Mouse (Mus musculus) layer of hippocampus, adult 2 months (tissue): ENCODE measurements at regions not wholly inside any gene's neighbourhood (a gene's known extent, or its start where the extent isn't known, plus 50 kb on each side); places are given as distances from the start of the nearest gene placed in this dataset.

Experiments
- DNase-seq, 2 experiments: peaks; one replicate each; pipeline ENCODE4 v3.0.0; 2022; ENCODE audit warnings: low spot score in 2 of 2
- H3K27ac ChIP-seq: fragments of 200-600 bp; 2 replicates; pipeline ENCODE4 v1.8.1; 2022
- H3K4me3 ChIP-seq: fragments of 200-600 bp; 2 replicates; pipeline ENCODE4 v1.8.1; 2022; ENCODE audit warnings: mild to moderate bottlenecking
- CTCF ChIP-seq: fragments of 200-600 bp; conservative IDR thresholded peaks from 2 replicates; pipeline ENCODE4 v1.8.1; 2022; ENCODE audit warnings: antibody characterized with exemption, mild to moderate bottlenecking, moderate library complexity

DNA sequence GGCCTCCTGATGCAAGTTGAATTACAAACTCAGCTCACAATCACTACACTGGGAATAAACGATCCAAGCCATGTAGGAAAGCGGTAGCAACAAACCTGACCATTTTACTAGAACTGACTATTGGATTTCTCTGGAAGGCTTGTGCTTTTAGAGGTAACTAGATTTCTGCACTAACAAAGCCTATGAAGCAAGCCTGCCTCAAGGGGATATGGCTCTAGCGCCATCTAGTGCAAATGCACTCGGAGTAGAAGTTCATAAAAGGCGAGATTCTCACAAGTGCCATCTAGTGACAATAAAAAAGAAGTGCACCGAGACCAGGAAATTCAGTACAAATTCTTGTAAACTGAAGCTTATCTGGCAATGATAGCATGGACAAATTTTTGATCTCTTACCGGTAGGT, 364.9 kb upstream of the Fmr1 start:
- peak overlapping the region; percentile 67; the same call in 1 of the 2 replicates for H3K27ac ChIP-seq
- peak; percentile 95 for TF ChIP-seq CTCF
- no peak overlapping the region for H3K4me3 ChIP-seq
- peak; percentile 67 to 80 for DNase-seq
